Mouse (Mus musculus) intestine, embryonic 16.5 days (tissue): ENCODE data around the gene Cadm2. TPM values are rescaled to one million over a fixed set of nuclear protein-coding genes. Genes with fewer than 3 reads are reported as not detected.

ENCODE experiments used
- ATAC-seq: fragments of 200-750 bp; cut with Nextera tagmentation; 2 replicates; pipeline ENCODE4 v1.8.0; 2017; ENCODE audit warnings: moderate TSS enrichment, moderate library complexity
- H3K27ac ChIP-seq: fragments of 300-500 bp; sonication (generic); 2 replicates; pipeline ENCODE4 v1.5.1; 2014; ENCODE audit warnings: mild to moderate bottlenecking, low read length
- H3K27me3 ChIP-seq: fragments of 300-500 bp; sonication (generic); replicated peaks from 2 replicates; pipeline ENCODE4 v1.6.1; 2014; ENCODE audit warnings: low read length, control low read depth, mixed read lengths; ENCODE audit not compliant: control insufficient read depth, insufficient read depth
- H3K36me3 ChIP-seq: fragments of 300-500 bp; sonication (generic); 2 replicates; pipeline ENCODE4 v1.6.1; 2014; ENCODE audit warnings: low read length, control low read depth; ENCODE audit not compliant: control insufficient read depth, insufficient read depth
- H3K4me1 ChIP-seq: fragments of 300-500 bp; sonication (generic); 2 replicates; pipeline ENCODE4 v1.6.1; 2014; ENCODE audit warnings: low read length, control low read depth, mixed read lengths; ENCODE audit not compliant: control insufficient read depth, insufficient read depth
- H3K4me2 ChIP-seq: fragments of 300-500 bp; sonication (generic); 2 replicates; pipeline ENCODE4 v1.6.1; 2014; ENCODE audit warnings: low read depth, low read length, control low read depth
- H3K4me3 ChIP-seq: fragments of 300-500 bp; sonication (generic); 2 replicates; pipeline ENCODE4 v1.5.1; 2014; ENCODE audit warnings: mild to moderate bottlenecking, low read length
- H3K9ac ChIP-seq: fragments of 300-500 bp; sonication (generic); 2 replicates; pipeline ENCODE4 v1.6.1; 2014; ENCODE audit warnings: low read depth, low read length
- H3K9me3 ChIP-seq: fragments of 300-500 bp; sonication (generic); 2 replicates; pipeline ENCODE4 v1.6.1; 2016; ENCODE audit warnings: low read length, control low read depth; ENCODE audit not compliant: control insufficient read depth
- WGBS: fragments of 180-500 bp; shearing (Covaris S2); extraction: QIAGEN DNeasy Blood & Tissue Kit; methylation state at CpG from one replicate; pipeline ENCODE4 v1.1.7; 2014; 5-methylcytosine and 5-hydroxymethylcytosine counted together
- polyA plus RNA-seq: library from polyadenylated mRNA; unstranded; fragments of >200 nt; fragmentation: Nextera tagmentation; extraction: Ambion mirVana; gene quantifications from 2 replicates; pipeline ENCODE4 v1.2.1, GENCODE M21; 2015

Gene Cadm2
- polyA plus RNA-seq, 1 experiment from 2014 or later, result 0.24 TPM

GRCm38 (mm10) chr16:67610904-67611681, 9.6 kb downstream of the Cadm2 start:
- no peaks in the 10 kb centered on the region for H3K36me3 ChIP-seq
- 45% methylated on average over 7 of the region's 7 CpGs for WGBS
- H3K27me3 ChIP-seq, result no peaks in the 10 kb centered on the region
- H3K4me2 ChIP-seq, result no peak overlapping the region
- no peak for ATAC-seq
- no peaks in the 10 kb centered on the region for H3K4me1 ChIP-seq
- H3K27ac ChIP-seq, result no peak overlapping the region
- H3K4me3 ChIP-seq, result no peak overlapping the region
- H3K9me3 ChIP-seq, result no peaks in the 10 kb centered on the region
- H3K9ac ChIP-seq, result no peak overlapping the region

GRCm38 (mm10) chr16:67609116-67609515, 11.6 kb downstream of the Cadm2 start:
- Histone ChIP-seq H3K4me1 (no peaks in the 10 kb centered on the region), H3K27me3 (no peaks in the 10 kb centered on the region), H3K9ac (no peak overlapping the region), H3K4me3 (no peak overlapping the region), H3K9me3 (no peaks in the 10 kb centered on the region), H3K27ac (no peak overlapping the region), H3K36me3 (no peaks in the 10 kb centered on the region), H3K4me2 (no peak overlapping the region)
- no peak for ATAC-seq
- WGBS, result 49% methylated on average over 4 of the region's 4 CpGs

GRCm38 (mm10) chr16:67608499-67608898, 12.2 kb downstream of the Cadm2 start:
- H3K4me2 ChIP-seq, result no peak overlapping the region
- no peaks in the 10 kb centered on the region for H3K27me3 ChIP-seq
- no peak overlapping the region for H3K27ac ChIP-seq
- ATAC-seq, result no peak
- no peaks in the 10 kb centered on the region for H3K4me1 ChIP-seq
- H3K36me3 ChIP-seq, result no peaks in the 10 kb centered on the region
- no peaks in the 10 kb centered on the region for H3K9me3 ChIP-seq
- WGBS, result 62% methylated on average over 3 of the region's 3 CpGs
- H3K9ac ChIP-seq, result no peak overlapping the region
- no peak overlapping the region for H3K4me3 ChIP-seq

GRCm38 (mm10) chr16:67605661-67606060, 15.0 kb downstream of the Cadm2 start:
- Histone ChIP-seq H3K36me3 (no peaks in the 10 kb centered on the region), H3K27me3 (no peaks in the 10 kb centered on the region), H3K4me3 (no peak overlapping the region), H3K27ac (no peak overlapping the region), H3K4me1 (no peaks in the 10 kb centered on the region), H3K9me3 (no peaks in the 10 kb centered on the region), H3K4me2 (no peak overlapping the region), H3K9ac (no peak overlapping the region)
- WGBS, result 74% methylated on average over 6 of the region's 6 CpGs
- ATAC-seq, result no peak

- Histone ChIP-seq H3K9me3 (no peaks in the 10 kb centered on the region), H3K27me3 (no peaks in the 10 kb centered on the region), H3K27ac (no peak overlapping the region), H3K4me3 (no peak overlapping the region), H3K9ac (no peak overlapping the region), H3K36me3 (no peaks in the 10 kb centered on the region), H3K4me2 (no peak overlapping the region), H3K4me1 (no peaks in the 10 kb centered on the region)
- no peak for ATAC-seq
- 84% methylated on average over 9 of the region's 9 CpGs for WGBS
Measured at GRCm38 (mm10) chr16:67599981-67600380, 20.7 kb downstream of the Cadm2 start.

- H3K4me3 ChIP-seq, result no peak overlapping the region
- no peak overlapping the region for H3K9ac ChIP-seq
- no peaks in the 10 kb centered on the region for H3K4me1 ChIP-seq
- no peak overlapping the region for H3K27ac ChIP-seq
- 78% methylated on average over 4 of the region's 4 CpGs for WGBS
- no peaks in the 10 kb centered on the region for H3K9me3 ChIP-seq
- ATAC-seq, result no peak
- H3K4me2 ChIP-seq, result no peak overlapping the region
- no peaks in the 10 kb centered on the region for H3K27me3 ChIP-seq
- H3K36me3 ChIP-seq, result no peaks in the 10 kb centered on the region
Measured at GRCm38 (mm10) chr16:67598841-67599240, 21.9 kb downstream of the Cadm2 start.

- H3K9me3 ChIP-seq, result no peaks in the 10 kb centered on the region
- H3K4me3 ChIP-seq, result no peak overlapping the region
- no peak overlapping the region for H3K9ac ChIP-seq
- H3K36me3 ChIP-seq, result no peaks in the 10 kb centered on the region
- H3K4me1 ChIP-seq, result no peaks in the 10 kb centered on the region
- no peak overlapping the region for H3K4me2 ChIP-seq
- no peak overlapping the region for H3K27ac ChIP-seq
- H3K27me3 ChIP-seq, result no peaks in the 10 kb centered on the region
- no peak for ATAC-seq
- 84% methylated on average over 6 of the region's 6 CpGs for WGBS
Measured at GRCm38 (mm10) chr16:67591015-67591414, 29.7 kb downstream of the Cadm2 start.

- Histone ChIP-seq H3K9me3 (no peaks in the 10 kb centered on the region), H3K4me2 (no peak overlapping the region), H3K9ac (no peak overlapping the region), H3K27me3 (no peaks in the 10 kb centered on the region), H3K4me3 (no peak overlapping the region), H3K4me1 (no peaks in the 10 kb centered on the region), H3K36me3 (no peaks in the 10 kb centered on the region), H3K27ac (no peak overlapping the region)
- ATAC-seq, result no peak
- 73% methylated on average over 11 of the region's 11 CpGs for WGBS
Measured at GRCm38 (mm10) chr16:67578842-67579517, 41.7 kb downstream of the Cadm2 start.

GRCm38 (mm10) chr16:67575557-67575956, 45.2 kb downstream of the Cadm2 start:
- no peak overlapping the region for H3K9ac ChIP-seq
- H3K4me2 ChIP-seq, result no peak overlapping the region
- no peaks in the 10 kb centered on the region for H3K9me3 ChIP-seq
- no peaks in the 10 kb centered on the region for H3K4me1 ChIP-seq
- H3K4me3 ChIP-seq, result no peak overlapping the region
- no peak overlapping the region for H3K27ac ChIP-seq
- H3K36me3 ChIP-seq, result no peaks in the 10 kb centered on the region
- ATAC-seq, result no peak
- WGBS, result 69% methylated on average over 5 of the region's 5 CpGs
- no peaks in the 10 kb centered on the region for H3K27me3 ChIP-seq
